Mouse (Mus musculus) 416B (cell line): ENCODE results near the gene Gm10392.

ENCODE experiments used
- DNase-seq: peaks from one replicate; pipeline ENCODE4 v3.0.0; 2011; ENCODE audit warnings: low read depth

Gene Gm10392

GRCm38 (mm10) chr11:77519043-77519442, at the start of gene Gm10392:
Gm10392 (minus strand) TSS chr11:77519198.
- DNase-seq, result peak; percentile 94

DNA sequence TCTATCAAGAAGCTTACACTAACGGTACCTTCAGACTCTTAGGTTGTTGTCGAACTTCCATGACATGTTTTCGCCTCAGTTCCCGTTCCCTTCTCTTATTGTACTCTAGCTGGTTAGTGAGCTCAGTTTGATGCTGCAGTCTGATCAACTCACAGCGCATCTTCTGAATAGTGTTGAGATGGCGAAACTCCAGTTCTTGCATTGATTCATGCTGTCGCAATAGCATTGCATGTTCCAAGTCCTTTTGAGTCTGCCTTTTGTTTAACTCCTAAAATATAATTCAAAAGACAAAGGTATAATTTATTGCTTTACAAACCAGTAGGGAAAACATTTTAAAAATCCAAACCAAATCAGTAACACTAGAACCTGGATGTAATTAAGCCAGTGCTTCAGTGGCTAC, 26.3 kb upstream of the Gm10392 start:
- peak; percentile 37 for DNase-seq

GRCm38 (mm10) chr11:77532202-77532846, 13.3 kb upstream of the Gm10392 start:
- DNase-seq, result no peak

- DNase-seq, result no peak
Measured at GRCm38 (mm10) chr11:77530862-77531261, 11.9 kb upstream of the Gm10392 start.

GRCm38 (mm10) chr11:77529644-77530043, 10.6 kb upstream of the Gm10392 start:
- DNase-seq, result no peak

- peak; percentile 37 for DNase-seq
Measured at GRCm38 (mm10) chr11:77528420-77528819, 9.4 kb upstream of the Gm10392 start.

DNA sequence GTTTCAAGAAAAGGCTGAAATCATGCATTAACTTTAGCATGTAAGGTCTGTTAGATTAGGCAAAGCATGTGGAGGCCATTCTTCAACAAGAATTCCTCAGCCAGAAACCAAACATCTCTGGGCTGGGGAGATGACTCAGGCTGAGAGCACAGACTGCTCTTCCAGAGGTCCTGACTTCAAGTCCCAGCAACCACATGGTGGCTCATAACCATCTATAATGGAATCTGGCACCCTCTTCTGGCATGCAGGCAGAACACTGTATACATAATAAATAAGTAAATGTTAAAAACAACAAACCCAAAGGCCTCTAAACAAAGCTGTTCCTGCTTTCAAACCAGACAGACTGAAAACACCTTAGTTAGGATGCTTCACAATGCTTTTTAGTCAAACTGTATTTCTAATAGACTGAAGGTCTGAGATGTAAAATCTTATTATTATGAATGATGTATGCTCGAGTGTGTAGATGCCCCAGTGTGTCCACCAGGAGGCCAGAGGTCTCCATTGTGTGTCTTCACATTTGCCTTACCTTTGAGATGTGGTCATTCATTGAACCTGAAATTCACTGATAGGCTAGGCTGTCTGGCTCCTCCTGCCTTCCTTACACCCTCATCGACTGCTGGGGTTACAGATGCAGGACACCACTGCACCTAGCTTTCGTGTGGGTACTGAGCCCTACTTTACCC, 6.9 kb upstream of the Gm10392 start:
- peak; percentile 68 for DNase-seq

DNA sequence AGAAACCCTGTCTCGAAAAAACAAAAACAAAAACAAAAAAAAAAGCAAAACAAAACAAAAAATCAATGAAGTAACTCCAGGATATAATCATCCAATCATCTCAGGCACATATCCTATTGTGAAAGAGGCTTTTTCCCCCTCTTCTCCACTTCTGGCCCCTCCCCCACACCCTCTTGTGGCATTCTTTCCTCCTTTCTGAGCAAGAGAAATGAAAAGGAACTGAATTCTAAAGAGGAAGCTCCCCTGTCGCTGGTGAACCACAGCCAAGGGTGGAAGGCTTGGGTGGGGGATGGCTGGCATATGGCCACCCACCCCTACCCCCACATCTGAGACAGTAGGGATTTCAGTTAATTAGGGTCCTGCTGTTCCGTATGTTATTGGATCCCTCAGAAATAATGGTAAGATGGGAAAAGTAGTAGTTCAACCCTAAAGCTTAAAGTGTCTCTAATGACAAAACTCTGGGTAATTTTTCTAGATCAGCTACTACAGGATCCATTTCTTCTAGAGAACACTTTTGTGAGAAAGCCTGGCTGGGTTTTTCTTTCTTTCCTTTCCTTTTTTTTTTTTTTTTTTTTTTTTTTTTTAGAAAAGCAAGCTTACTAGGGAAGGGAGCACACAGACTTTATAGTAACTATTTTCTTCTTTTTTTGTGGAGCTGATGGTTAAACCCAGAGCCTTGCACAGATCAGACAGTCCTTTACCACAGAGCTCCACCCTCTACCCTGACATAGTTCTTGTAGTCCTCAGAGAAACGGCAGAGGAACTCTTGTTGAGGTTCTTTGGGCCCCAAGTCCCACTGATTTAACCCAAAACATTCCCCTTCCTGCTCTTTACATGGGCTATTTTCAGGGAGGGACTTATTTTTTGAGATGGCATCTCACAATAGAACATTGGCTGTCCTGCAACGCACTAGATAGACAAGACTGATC, 1.9 kb upstream of the Gm10392 start:
- peak; percentile 85 for DNase-seq

DNA sequence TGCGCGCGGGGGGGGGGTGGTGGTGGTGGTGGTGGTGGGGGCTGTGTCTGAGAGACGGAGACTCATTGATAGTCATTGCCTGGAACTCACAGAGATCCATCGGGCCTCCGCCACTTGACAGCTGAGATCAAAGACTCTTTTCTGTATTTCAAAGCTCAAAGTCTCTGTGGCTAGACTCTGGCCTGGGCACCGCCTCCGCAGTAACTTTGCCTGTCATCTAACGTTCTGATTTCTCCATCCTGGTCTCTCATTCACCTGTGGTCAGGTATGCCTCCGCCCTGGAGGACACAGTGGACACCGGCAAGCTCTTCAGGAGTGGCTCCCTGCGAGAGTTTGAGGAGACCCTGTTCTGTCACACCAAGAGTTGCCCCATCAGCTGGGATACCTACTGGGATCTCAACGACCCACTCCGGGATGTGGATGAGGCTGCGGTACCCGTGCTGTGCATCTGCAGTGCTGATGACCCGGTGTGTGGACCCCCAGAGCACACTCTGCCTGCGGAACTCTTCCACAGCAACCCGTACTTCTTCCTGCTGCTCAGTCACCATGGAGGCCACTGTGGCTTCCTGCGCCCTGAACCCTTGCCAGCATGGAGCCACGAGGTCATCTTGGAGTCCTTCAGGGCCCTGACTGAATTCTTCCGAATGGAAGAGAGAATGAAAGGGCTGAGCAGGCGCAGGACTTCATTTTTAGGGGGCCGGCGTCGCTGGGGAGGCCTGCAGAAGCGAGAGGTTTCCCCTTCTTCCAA, 773 bp downstream of the Gm10392 start:
- peak; percentile 40 for DNase-seq

DNA sequence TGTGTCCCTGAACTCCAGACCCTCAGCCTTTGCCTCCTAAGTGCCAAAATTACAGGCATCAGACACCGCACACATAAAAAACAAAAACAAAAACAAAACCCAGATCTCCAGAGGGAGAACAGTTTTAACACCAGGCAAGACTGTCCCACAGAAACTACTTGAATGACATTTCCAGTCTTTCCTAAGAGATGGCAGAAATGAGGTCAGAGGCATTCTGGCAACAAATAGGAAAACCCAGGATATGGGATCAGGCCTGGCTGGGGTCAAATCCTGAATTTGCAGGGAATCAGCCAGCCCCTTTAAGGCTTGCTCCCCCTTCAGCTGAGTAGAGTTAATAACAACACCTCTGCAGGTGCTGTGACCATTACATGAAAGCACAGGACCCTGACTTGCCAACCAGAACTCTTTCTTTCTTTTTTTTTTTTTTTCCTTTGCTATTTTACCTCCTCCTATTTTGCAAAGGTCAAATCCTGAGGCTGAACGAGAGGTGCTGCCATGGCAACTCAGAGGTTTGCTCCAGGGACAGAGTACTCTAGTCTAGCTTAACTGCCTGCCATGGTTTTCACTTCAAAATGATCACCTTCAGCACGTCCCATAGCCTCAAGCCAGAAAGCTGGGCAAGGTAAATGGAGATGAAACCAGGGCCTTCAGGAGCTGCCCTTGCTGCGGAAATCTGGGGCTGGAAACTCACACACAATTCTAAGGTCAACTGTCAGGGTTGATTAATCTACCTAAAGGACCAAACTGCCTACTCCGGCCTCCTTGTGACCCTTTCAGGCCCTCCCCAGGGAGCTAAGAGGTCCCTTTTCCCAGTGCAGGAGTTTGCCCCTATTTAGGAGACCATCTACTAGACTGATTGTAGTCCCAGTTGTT, 2.2 kb downstream of the Gm10392 start:
- no peak for DNase-seq

DNA sequence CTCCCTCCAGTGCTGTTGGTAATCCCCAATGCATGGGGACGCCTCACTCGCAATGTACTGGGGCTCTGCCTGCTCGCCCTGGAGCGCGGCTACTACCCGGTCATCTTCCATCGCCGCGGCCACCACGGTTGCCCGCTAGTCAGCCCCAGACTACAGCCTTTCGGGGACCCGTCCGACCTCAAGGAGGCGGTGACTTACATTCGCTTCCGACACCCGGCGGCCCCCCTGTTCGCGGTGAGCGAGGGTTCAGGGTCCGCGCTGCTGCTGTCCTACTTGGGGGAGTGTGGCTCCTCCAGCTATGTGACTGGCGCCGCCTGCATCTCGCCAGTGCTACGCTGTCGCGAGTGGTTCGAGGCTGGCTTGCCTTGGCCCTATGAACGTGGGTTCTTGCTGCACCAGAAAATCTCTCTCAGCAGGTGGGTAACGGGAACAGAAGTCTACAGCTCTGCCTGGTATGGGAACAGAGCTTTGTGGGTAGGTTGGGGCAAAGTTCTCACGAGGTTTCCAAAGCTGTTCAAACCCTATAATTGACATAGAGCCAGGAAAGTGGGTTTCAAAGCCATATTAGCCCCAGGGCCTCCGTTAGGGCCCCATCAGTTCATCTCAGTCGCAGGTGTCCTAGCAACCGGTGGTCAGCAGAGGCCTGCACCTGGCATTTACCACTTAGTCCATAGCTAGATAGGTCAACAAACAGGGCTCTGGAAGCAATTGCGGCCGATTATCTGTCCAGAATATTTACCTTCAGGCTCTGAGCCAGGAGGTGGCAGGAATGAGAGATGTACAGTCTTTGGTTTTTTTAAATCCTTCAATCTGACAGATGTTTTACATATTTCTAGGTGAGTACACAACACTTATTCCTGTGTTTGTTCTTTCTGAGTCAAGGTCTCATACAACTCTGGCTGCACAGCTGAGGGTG, 3.1 kb downstream of the Gm10392 start, which contains the start of gene Trp53i13:
TSS of gene Trp53i13 (minus strand) at position 344 of the 916 bp plus-strand sequence.
- DNase-seq, result peak; percentile 69

- peak; percentile 93 for DNase-seq
Measured at GRCm38 (mm10) chr11:77514832-77515636, 4.0 kb downstream of the Gm10392 start, which contains the start of gene Abhd15. Abhd15 (plus strand) TSS chr11:77515121.

DNA sequence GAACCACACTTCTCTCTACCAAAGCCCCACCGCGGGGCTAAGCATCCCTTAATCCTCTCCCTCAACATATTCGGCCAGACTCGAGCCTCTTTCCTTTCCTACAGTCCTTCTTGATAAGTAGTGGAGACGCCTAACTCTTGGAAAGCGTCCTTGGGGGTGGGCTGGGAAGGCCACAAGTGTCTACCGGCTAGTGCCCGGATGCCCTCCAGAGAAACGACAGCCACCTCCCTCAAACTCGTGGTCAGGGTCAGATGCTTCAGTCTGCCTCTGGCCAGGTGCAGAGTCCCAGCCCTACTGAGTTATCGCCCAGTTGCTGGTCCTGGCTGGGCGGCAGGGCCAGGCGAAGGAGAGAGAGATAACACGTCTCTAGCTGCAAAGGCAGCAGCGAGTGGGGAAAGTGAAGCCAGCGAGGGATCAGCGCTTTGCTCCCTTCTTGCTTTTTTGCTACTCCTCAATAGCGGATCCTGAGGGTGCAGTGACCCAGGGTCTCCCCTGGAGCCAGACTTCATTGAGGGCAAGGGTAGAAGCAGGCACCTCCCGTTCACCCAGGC, 4.6 kb downstream of the Gm10392 start:
- DNase-seq, result no peak

DNA sequence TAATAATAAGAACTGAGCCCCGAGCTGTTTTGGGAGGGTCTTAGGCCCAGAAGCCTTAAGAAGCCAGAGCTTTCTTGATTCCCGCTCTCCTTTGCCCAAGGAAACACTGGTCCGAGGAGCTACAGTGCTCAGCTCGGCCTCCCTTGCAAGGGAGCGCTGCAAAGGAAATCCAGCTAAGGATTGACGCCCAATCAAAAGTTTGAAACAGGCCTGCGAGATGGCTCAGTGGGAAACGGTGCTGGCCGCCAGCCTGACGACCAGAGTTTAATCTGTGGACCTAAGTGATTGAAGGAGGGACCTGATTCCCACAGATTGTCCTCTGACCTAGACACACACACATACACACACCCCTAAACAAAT, 5.2 kb downstream of the Gm10392 start:
- peak; percentile 76 for DNase-seq

DNA sequence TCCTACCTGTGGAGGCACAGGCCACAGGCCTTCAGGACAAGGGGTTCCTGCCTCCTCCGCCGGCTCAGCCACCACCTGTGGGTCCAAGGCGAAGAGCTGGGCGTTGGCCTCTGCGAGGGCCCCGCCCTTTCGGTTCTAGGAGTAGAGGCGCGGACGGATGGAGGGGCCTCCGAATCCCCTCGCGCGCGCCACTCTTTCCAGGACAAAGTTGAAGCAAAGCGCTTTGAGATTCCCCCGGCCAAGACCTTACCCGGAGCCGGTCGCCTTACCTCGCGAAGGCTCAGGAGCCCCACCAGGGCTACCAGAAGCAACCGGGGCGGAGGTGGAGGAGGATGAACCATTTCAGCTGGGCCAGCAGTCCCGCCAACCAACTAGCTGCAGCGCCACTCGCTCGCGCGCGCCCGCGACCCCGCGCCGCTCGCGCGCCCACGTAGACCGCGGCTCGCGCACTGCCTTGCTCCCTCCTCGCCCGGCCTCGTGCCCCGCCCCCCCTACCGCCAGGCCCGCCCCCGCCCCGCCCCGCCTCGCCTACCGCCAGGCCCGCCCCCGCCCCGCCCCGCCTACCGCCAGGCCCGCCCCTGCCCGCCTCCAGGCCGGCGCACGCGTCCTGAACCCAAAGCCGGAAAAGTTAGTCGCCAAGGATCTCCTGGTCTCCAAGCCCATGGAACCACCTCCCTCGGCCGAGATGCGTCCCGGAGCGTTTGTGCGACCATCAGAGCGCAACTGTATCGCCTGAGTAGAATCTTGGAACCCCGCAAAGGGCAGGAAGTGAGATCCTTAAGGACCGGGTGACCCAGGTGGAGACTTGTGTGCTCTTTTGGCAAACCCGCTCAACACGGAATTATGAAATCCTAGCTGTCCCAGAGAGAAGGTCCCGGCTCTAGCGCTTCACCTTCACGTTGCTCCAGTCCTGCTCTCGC, 5.8 kb downstream of the Gm10392 start:
- DNase-seq, result peak; percentile 85

DNA sequence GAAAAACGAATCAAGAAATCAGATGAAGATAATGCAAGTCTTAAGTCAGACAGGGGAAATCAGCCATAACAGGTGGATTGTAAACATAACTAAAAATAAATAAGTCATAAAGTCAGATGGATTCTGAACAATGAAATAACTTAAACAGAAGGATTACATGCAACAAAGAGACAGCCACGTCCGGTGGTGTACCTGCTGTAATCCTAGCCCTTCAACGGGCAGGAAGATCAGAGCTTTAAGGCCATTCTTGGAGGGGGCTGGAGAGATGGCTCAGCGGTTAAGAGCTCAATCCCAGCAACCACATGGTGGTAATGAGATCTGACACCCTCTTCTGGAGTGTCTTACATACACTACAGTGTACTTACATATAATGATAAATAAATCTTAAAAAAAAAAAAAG, 7.7 kb downstream of the Gm10392 start:
- DNase-seq, result no peak
